Mouse (Mus musculus): ENCODE results near the gene Ank3. TPM values are rescaled to one million over a fixed set of nuclear protein-coding genes. Genes with fewer than 3 reads are reported as not detected.
A peak's percentile ranks its signal among the peaks of the same experiment; 100 is the strongest.

Ank3 gene
- total and polyA plus RNA-seq, 2 experiments from 2014 or later, result 66.6 to 253 TPM

- H3K4me2 ChIP-seq (ENCODE audit: low read depth, low read length, poor library complexity, severe bottlenecking), result no peak overlapping the region
Measured at GRCm38 (mm10) chr10:69751416-69751815, 352.8 kb downstream of the Ank3 start.

GRCm38 (mm10) chr10:69753464-69753863 is 354.9 kb downstream of the Ank3 start:
- no peak for TF ChIP-seq CTCF (IDR thresholded peaks at IDR 0.05)
- Histone ChIP-seq H3K9ac (replicated peaks; ENCODE audit: low read length, poor library complexity, severe bottlenecking) (no peak overlapping the region), H3K27me3 (ENCODE audit: insufficient read depth, low read length) (no peaks in the 10 kb centered on the region), H3K4me1 (ENCODE audit: insufficient read depth, low read length) (no peaks in the 10 kb centered on the region), H3K9me3 (ENCODE audit: low read length) (no peaks in the 10 kb centered on the region), H3K4me2 (ENCODE audit: low read depth, low read length, poor library complexity, severe bottlenecking) (no peak overlapping the region), H3K27ac (ENCODE audit: low read depth, low read length) (no peak overlapping the region), H3K4me3 (ENCODE audit: low read depth, low read length) (no peak overlapping the region), H3K36me3 (ENCODE audit: insufficient read depth, low read length) (no peaks in the 10 kb centered on the region)
- WGBS, result 70% methylated on average over 11 of the region's 11 CpGs
- DNase-seq (ENCODE audit: low spot score) (no peak), ATAC-seq (ENCODE audit: low FRiP score) (no peak)

More at GRCm38 (mm10) chr10:69751416-69751815, 352.8 kb downstream of the Ank3 start:
- Histone ChIP-seq H3K27me3 (ENCODE audit: insufficient read depth, low read length) (no peaks in the 10 kb centered on the region), H3K4me3 (ENCODE audit: low read depth, low read length) (no peak overlapping the region), H3K4me1 (ENCODE audit: insufficient read depth, low read length) (0 out of 2 replicates have a peak, but pooled peaks cover 3% of the 10 kb centered on the region), H3K36me3 (ENCODE audit: insufficient read depth, low read length) (no peaks in the 10 kb centered on the region), H3K9ac (replicated peaks; ENCODE audit: low read length, poor library complexity, severe bottlenecking) (no peak overlapping the region), H3K27ac (ENCODE audit: low read depth, low read length) (peak overlapping the region; percentile 32; the same call in 1 of the 2 replicates), H3K9me3 (ENCODE audit: low read length) (no peaks in the 10 kb centered on the region)
- ATAC-seq (ENCODE audit: low FRiP score), result no peak
- TF ChIP-seq CTCF (IDR thresholded peaks at IDR 0.05), result peak; percentile 14; the same call in 1 of the 2 replicates
- 31% methylated on average over 7 of the region's 7 CpGs for WGBS
- DNase-seq (ENCODE audit: low spot score), result peak; percentile 40

- Histone ChIP-seq H3K9me3 (ENCODE audit: low read length) (no peaks in the 10 kb centered on the region), H3K4me3 (ENCODE audit: low read depth, low read length) (no peak overlapping the region), H3K36me3 (ENCODE audit: insufficient read depth, low read length) (no peaks in the 10 kb centered on the region), H3K9ac (replicated peaks; ENCODE audit: low read length, poor library complexity, severe bottlenecking) (no peak overlapping the region), H3K4me2 (ENCODE audit: low read depth, low read length, poor library complexity, severe bottlenecking) (no peak overlapping the region), H3K27ac (ENCODE audit: low read depth, low read length) (no peak overlapping the region), H3K4me1 (ENCODE audit: insufficient read depth, low read length) (no peaks in the 10 kb centered on the region), H3K27me3 (ENCODE audit: insufficient read depth, low read length) (no peaks in the 10 kb centered on the region)
- no peak for TF ChIP-seq CTCF (IDR thresholded peaks at IDR 0.05)
- ATAC-seq (ENCODE audit: low FRiP score) (no peak), DNase-seq (ENCODE audit: low spot score) (no peak)
- WGBS, result 73% methylated on average over 4 of the region's 4 CpGs
Measured at GRCm38 (mm10) chr10:69756956-69757672, 358.5 kb downstream of the Ank3 start.

GRCm38 (mm10) chr10:69762977-69763376 is 364.4 kb downstream of the Ank3 start:
- H3K9ac ChIP-seq (replicated peaks; ENCODE audit: low read length, poor library complexity, severe bottlenecking), result no peak overlapping the region
- DNase-seq (ENCODE audit: low spot score) (no peak), ATAC-seq (ENCODE audit: low FRiP score) (no peak)
- TF ChIP-seq CTCF (IDR thresholded peaks at IDR 0.05), result no peak
- H3K4me2 ChIP-seq (ENCODE audit: low read depth, low read length, poor library complexity, severe bottlenecking), result no peak overlapping the region
- H3K4me3 ChIP-seq (ENCODE audit: low read depth, low read length), result no peak overlapping the region
- H3K4me1 ChIP-seq (ENCODE audit: insufficient read depth, low read length), result no peaks in the 10 kb centered on the region
- no peaks in the 10 kb centered on the region for H3K27me3 ChIP-seq (ENCODE audit: insufficient read depth, low read length)
- WGBS, result 63% methylated on average over 7 of the region's 7 CpGs
- no peak overlapping the region for H3K27ac ChIP-seq (ENCODE audit: low read depth, low read length)
- H3K36me3 ChIP-seq (ENCODE audit: insufficient read depth, low read length), result no peaks in the 10 kb centered on the region
- H3K9me3 ChIP-seq (ENCODE audit: low read length), result no peaks in the 10 kb centered on the region

GRCm38 (mm10) chr10:69764402-69764801 is 365.8 kb downstream of the Ank3 start:
- TF ChIP-seq CTCF (IDR thresholded peaks at IDR 0.05), result no peak
- H3K27ac ChIP-seq (ENCODE audit: low read depth, low read length), result 0 out of 2 replicates have a peak overlapping the region, but pooled peaks have one; percentile 18
- no peak for DNase-seq (ENCODE audit: low spot score)
- no peaks in the 10 kb centered on the region for H3K36me3 ChIP-seq (ENCODE audit: insufficient read depth, low read length)
- no peak overlapping the region for H3K4me2 ChIP-seq (ENCODE audit: low read depth, low read length, poor library complexity, severe bottlenecking)
- no peak for ATAC-seq (ENCODE audit: low FRiP score)
- WGBS, result 43% methylated on average over 4 of the region's 4 CpGs
- no peaks in the 10 kb centered on the region for H3K27me3 ChIP-seq (ENCODE audit: insufficient read depth, low read length)
- H3K9me3 ChIP-seq (ENCODE audit: low read length), result no peaks in the 10 kb centered on the region
- no peaks in the 10 kb centered on the region for H3K4me1 ChIP-seq (ENCODE audit: insufficient read depth, low read length)
- H3K4me3 ChIP-seq (ENCODE audit: low read depth, low read length), result no peak overlapping the region
- H3K9ac ChIP-seq (replicated peaks; ENCODE audit: low read length, poor library complexity, severe bottlenecking), result no peak overlapping the region

- Histone ChIP-seq H3K36me3 (ENCODE audit: insufficient read depth, low read length) (no peaks in the 10 kb centered on the region), H3K27me3 (ENCODE audit: insufficient read depth, low read length) (no peaks in the 10 kb centered on the region), H3K4me1 (ENCODE audit: insufficient read depth, low read length) (no peaks in the 10 kb centered on the region), H3K27ac (ENCODE audit: low read depth, low read length) (no peak overlapping the region), H3K9ac (replicated peaks; ENCODE audit: low read length, poor library complexity, severe bottlenecking) (no peak overlapping the region), H3K4me3 (ENCODE audit: low read depth, low read length) (no peak overlapping the region), H3K9me3 (ENCODE audit: low read length) (no peaks in the 10 kb centered on the region), H3K4me2 (ENCODE audit: low read depth, low read length, poor library complexity, severe bottlenecking) (no peak overlapping the region)
- ATAC-seq (ENCODE audit: low FRiP score) (no peak), DNase-seq (ENCODE audit: low spot score) (no peak)
- TF ChIP-seq CTCF (IDR thresholded peaks at IDR 0.05), result no peak
- WGBS, result 89% methylated on average over 12 of the region's 12 CpGs
Measured at GRCm38 (mm10) chr10:69777065-69777645, 378.6 kb downstream of the Ank3 start.
